Mouse (Mus musculus): ENCODE results near the gene Foxred1. TPM values are rescaled to one million over a fixed set of nuclear protein-coding genes. Genes with fewer than 3 reads are reported as not detected.
A peak's percentile ranks its signal among the peaks of the same experiment; 100 is the strongest.

Gene Foxred1
- total and polyA plus RNA-seq, 3 experiments, result 56.8 to 75.6 (median 70.4) TPM

GRCm38 (mm10) chr9:35187351-35187903 is 23.4 kb downstream of the Foxred1 start:
- intact Hi-C loops (cut with DNase I), result no loop called here
- Histone ChIP-seq H3K27ac (no peak overlapping the region), H3K4me1 (ENCODE audit: control insufficient read depth, insufficient read depth, low read length) (peaks cover 1% of the 10 kb centered on the region; the same call in 1 of the 2 replicates), H3K9ac (ENCODE audit: low read depth, low read length) (no peak overlapping the region), H3K4me3 (no peak overlapping the region), H3K27me3 (ENCODE audit: control insufficient read depth, insufficient read depth, low read length) (no peaks in the 10 kb centered on the region), H3K79me2 (replicated peaks; ENCODE audit: control insufficient read depth, insufficient read depth, low read length) (no peaks in the 10 kb centered on the region), H3K36me3 (ENCODE audit: control insufficient read depth, insufficient read depth, low read length) (no peaks in the 10 kb centered on the region)
- WGBS, result 68% methylated on average over 10 of the region's 10 CpGs
- TF ChIP-seq EP300 (IDR thresholded peaks at IDR 0.05; ENCODE audit: insufficient read depth, low read depth, low read length) (no peak), CTCF (IDR thresholded peaks at IDR 0.05) (no peak), POLR2A (IDR thresholded peaks at IDR 0.05; ENCODE audit: insufficient read depth, low read depth, low read length) (no peak)
- no peak for DNase-seq

GRCm38 (mm10) chr9:35186430-35186829 is 24.4 kb downstream of the Foxred1 start:
- H3K27me3 ChIP-seq (ENCODE audit: control insufficient read depth, insufficient read depth, low read length), result no peaks in the 10 kb centered on the region
- DNase-seq, result no peak
- H3K79me2 ChIP-seq (replicated peaks; ENCODE audit: control insufficient read depth, insufficient read depth, low read length), result no peaks in the 10 kb centered on the region
- peaks cover 1% of the 10 kb centered on the region; the same call in 1 of the 2 replicates for H3K4me1 ChIP-seq (ENCODE audit: control insufficient read depth, insufficient read depth, low read length)
- WGBS, result 75% methylated on average over 4 of the region's 4 CpGs
- no peaks in the 10 kb centered on the region for H3K36me3 ChIP-seq (ENCODE audit: control insufficient read depth, insufficient read depth, low read length)
- no peak overlapping the region for H3K27ac ChIP-seq
- H3K9ac ChIP-seq (ENCODE audit: low read depth, low read length), result no peak overlapping the region
- H3K4me3 ChIP-seq, result no peak overlapping the region
- intact Hi-C loops (cut with DNase I), result no loop called here
- TF ChIP-seq POLR2A (IDR thresholded peaks at IDR 0.05; ENCODE audit: insufficient read depth, low read depth, low read length) (no peak), CTCF (IDR thresholded peaks at IDR 0.05) (no peak), EP300 (IDR thresholded peaks at IDR 0.05; ENCODE audit: insufficient read depth, low read depth, low read length) (no peak)

GRCm38 (mm10) chr9:35183359-35183758 is 27.5 kb downstream of the Foxred1 start:
- H3K36me3 ChIP-seq (ENCODE audit: control insufficient read depth, insufficient read depth, low read length), result no peaks in the 10 kb centered on the region
- H3K79me2 ChIP-seq (replicated peaks; ENCODE audit: control insufficient read depth, insufficient read depth, low read length), result no peaks in the 10 kb centered on the region

GRCm38 (mm10) chr9:35182832-35183231 is 28.0 kb downstream of the Foxred1 start:
- Histone ChIP-seq H3K36me3 (ENCODE audit: control insufficient read depth, insufficient read depth, low read length) (no peaks in the 10 kb centered on the region), H3K79me2 (replicated peaks; ENCODE audit: control insufficient read depth, insufficient read depth, low read length) (no peaks in the 10 kb centered on the region), H3K4me1 (ENCODE audit: control insufficient read depth, insufficient read depth, low read length) (no peaks in the 10 kb centered on the region), H3K4me3 (no peak overlapping the region), H3K27ac (no peak overlapping the region), H3K27me3 (ENCODE audit: control insufficient read depth, insufficient read depth, low read length) (no peaks in the 10 kb centered on the region), H3K9ac (ENCODE audit: low read depth, low read length) (no peak overlapping the region)
- intact Hi-C loops (cut with DNase I), result no loop called here
- TF ChIP-seq POLR2A (IDR thresholded peaks at IDR 0.05; ENCODE audit: insufficient read depth, low read depth, low read length), result no peak
- no peak for TF ChIP-seq CTCF (IDR thresholded peaks at IDR 0.05)
- TF ChIP-seq EP300 (IDR thresholded peaks at IDR 0.05; ENCODE audit: insufficient read depth, low read depth, low read length), result no peak
- WGBS, result 51% methylated on average over 2 of the region's 2 CpGs
- DNase-seq, result no peak

More at GRCm38 (mm10) chr9:35183359-35183758, 27.5 kb downstream of the Foxred1 start:
- WGBS, result 62% methylated on average over 5 of the region's 5 CpGs
- Histone ChIP-seq H3K4me3 (no peak overlapping the region), H3K4me1 (ENCODE audit: control insufficient read depth, insufficient read depth, low read length) (no peaks in the 10 kb centered on the region), H3K27me3 (ENCODE audit: control insufficient read depth, insufficient read depth, low read length) (no peaks in the 10 kb centered on the region), H3K9ac (ENCODE audit: low read depth, low read length) (no peak overlapping the region), H3K27ac (no peak overlapping the region)
- DNase-seq, result no peak
- TF ChIP-seq EP300 (IDR thresholded peaks at IDR 0.05; ENCODE audit: insufficient read depth, low read depth, low read length) (no peak), CTCF (IDR thresholded peaks at IDR 0.05) (no peak), POLR2A (IDR thresholded peaks at IDR 0.05; ENCODE audit: insufficient read depth, low read depth, low read length) (no peak)
- intact Hi-C loops (cut with DNase I), result no loop called here

- Histone ChIP-seq H3K79me2 (replicated peaks; ENCODE audit: control insufficient read depth, insufficient read depth, low read length) (no peaks in the 10 kb centered on the region), H3K9ac (ENCODE audit: low read depth, low read length) (0 out of 2 replicates have a peak overlapping the region, but pooled peaks have one; percentile 9), H3K27ac (peak overlapping the region; percentile 93), H3K36me3 (ENCODE audit: control insufficient read depth, insufficient read depth, low read length) (no peaks in the 10 kb centered on the region), H3K27me3 (ENCODE audit: control insufficient read depth, insufficient read depth, low read length) (no peaks in the 10 kb centered on the region), H3K4me1 (ENCODE audit: control insufficient read depth, insufficient read depth, low read length) (peaks cover 3% of the 10 kb centered on the region), H3K4me3 (peak overlapping the region; percentile 71)
- TF ChIP-seq EP300 (IDR thresholded peaks at IDR 0.05; ENCODE audit: insufficient read depth, low read depth, low read length) (no peak; the same call in 1 of the 2 replicates), CTCF (IDR thresholded peaks at IDR 0.05) (no peak), POLR2A (IDR thresholded peaks at IDR 0.05; ENCODE audit: insufficient read depth, low read depth, low read length) (no peak)
- 43% methylated on average over 14 of the region's 14 CpGs for WGBS
- intact Hi-C loops (cut with DNase I), result loop anchor here (2.0 to 5.0 kb wide), 2 partner anchors 23 to 36 kb away; partner anchors contain the start of gene Foxred1
- no peak for DNase-seq
Measured at GRCm38 (mm10) chr9:35176124-35176659, 34.7 kb downstream of the Foxred1 start.
